Mouse (Mus musculus): ENCODE measurements around the gene Olfr937. TPM values are rescaled to one million over a fixed set of nuclear protein-coding genes. Genes with fewer than 3 reads are reported as not detected.

Gene Olfr937
- not detected in 2 replicates for polyA plus RNA-seq (2012; rRNA removed)

DNA sequence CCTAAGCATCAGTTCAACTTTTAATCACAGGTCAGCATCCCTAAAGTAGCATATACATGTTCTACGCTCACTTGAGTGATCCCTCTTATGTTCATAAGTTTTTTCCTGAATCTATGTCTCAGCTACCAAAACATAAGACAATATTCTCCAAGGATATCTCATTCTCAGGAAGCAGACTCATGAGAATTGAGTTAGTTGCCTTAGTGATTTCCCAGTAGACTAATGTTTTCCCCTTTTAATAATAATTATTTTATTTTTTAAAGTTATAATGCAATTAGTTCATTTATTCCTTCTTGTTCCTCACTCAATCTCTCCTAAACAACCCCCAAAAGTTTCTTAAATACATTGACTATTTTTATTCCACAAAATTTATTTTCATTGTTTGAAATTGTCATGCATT is at the start of gene Olfr937:
Gene Olfr937 (minus strand): TSS at position 101 of the 400 bp plus-strand sequence.

GRCm38 (mm10) chr9:39078787-39079186 is 14.0 kb upstream of the Olfr937 start, which contains the start of gene Olfr938:
Gene Olfr938, minus strand, starts transcription at chr9:39078887.

DNA sequence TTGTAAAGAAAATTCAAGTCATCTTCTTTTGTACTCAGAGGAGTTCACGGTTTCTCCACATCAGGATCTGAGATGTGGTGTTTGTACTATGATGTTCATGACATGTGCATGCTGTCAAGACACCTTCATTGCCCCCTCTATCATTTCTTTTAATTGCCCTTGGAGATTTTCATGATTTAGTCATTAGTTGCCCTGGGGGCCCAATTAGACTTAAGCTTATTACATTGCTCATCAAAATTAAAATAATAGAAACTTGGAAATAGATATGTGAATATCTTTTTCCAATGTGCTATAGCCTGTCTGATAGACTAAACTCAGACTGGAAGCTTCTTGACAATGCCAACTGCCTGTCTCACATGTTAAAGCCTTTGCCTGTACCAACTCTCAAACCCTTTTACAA is 41.5 kb downstream of the Olfr937 start, which contains the start of gene Olfr146:
Gene Olfr146 (minus strand): TSS at position 101 of the 400 bp plus-strand sequence.

Other genes starting within 250 kb of the Olfr937 start
- not detected in 2 replicates for gene Olfr923, start 238.4 kb downstream of the Olfr937 start, polyA plus RNA-seq (2012; rRNA removed)
- not detected in 2 replicates for gene Olfr924, start 220.5 kb downstream of the Olfr937 start, polyA plus RNA-seq (2012; rRNA removed)
- gene Olfr26, start 209.9 kb downstream of the Olfr937 start, polyA plus RNA-seq (2012; rRNA removed): not detected in 2 replicates
- not detected in 2 replicates for gene Olfr926, start 187.8 kb downstream of the Olfr937 start, polyA plus RNA-seq (2012; rRNA removed)
- gene Olfr930, start 135.1 kb downstream of the Olfr937 start, polyA plus RNA-seq (2012; rRNA removed): not detected in 2 replicates
- gene Olfr933, start 92.6 kb downstream of the Olfr937 start, polyA plus RNA-seq (2012; rRNA removed): not detected in 2 replicates
- gene Olfr934, start 76.6 kb downstream of the Olfr937 start, polyA plus RNA-seq (2012; rRNA removed): not detected in 2 replicates
- gene Olfr935, start 65.3 kb downstream of the Olfr937 start, polyA plus RNA-seq (2012; rRNA removed): not detected in 2 replicates
- not detected in 2 replicates for gene Olfr146, start 41.6 kb downstream of the Olfr937 start, polyA plus RNA-seq (2012; rRNA removed)
- gene Olfr938, start 13.9 kb upstream of the Olfr937 start, polyA plus RNA-seq (2012; rRNA removed): not detected in 2 replicates
- not detected in 2 replicates for gene Olfr27, start 63.2 kb upstream of the Olfr937 start, polyA plus RNA-seq (2012; rRNA removed)
- gene Olfr943, start 101.4 kb upstream of the Olfr937 start, polyA plus RNA-seq (2012; rRNA removed): not detected in 2 replicates
- not detected in 2 replicates for gene Olfr944, start 137.0 kb upstream of the Olfr937 start, polyA plus RNA-seq (2012; rRNA removed)
- not detected in 2 replicates for gene Olfr1537, start 185.0 kb upstream of the Olfr937 start, polyA plus RNA-seq (2012; rRNA removed)
- gene Olfr945, start 211.9 kb upstream of the Olfr937 start, polyA plus RNA-seq (2012; rRNA removed): not detected in 2 replicates

All from central nervous system, embryonic 14 days (tissue).